Mouse (Mus musculus) kidney, postnatal 36 days (tissue): ENCODE results near the gene Frmd4b.

ENCODE experiments used
- DNase-seq, 2 experiments: peaks; one replicate each; pipeline ENCODE4 v3.0.0; 2021 to 2022; ENCODE audit warnings: mixed read lengths in 2 of 2

Frmd4b gene

DNA sequence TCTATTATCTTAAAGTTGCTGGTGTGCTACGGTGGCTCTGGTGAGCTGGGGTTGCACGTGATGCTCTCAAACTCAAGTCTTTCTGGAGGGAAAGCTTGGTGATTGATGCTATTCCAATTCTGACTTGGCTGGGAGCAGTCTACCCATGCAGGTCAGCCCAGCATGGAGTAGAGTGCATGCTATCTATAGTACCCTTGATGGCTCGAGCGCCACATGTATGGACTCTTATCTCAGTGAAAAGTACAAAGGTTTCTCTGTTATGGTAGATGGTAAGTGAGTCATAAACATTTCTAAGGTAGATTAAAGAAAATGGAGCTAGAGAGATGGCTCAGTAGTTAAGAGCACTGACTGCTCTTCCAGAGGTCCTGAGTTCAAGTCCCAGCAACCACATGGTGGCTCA lies 374.8 kb downstream of the Frmd4b start:
- no peak for DNase-seq

- no peak for DNase-seq
Observed at GRCm38 (mm10) chr6:97240092-97240491, 377.2 kb downstream of the Frmd4b start.

DNA sequence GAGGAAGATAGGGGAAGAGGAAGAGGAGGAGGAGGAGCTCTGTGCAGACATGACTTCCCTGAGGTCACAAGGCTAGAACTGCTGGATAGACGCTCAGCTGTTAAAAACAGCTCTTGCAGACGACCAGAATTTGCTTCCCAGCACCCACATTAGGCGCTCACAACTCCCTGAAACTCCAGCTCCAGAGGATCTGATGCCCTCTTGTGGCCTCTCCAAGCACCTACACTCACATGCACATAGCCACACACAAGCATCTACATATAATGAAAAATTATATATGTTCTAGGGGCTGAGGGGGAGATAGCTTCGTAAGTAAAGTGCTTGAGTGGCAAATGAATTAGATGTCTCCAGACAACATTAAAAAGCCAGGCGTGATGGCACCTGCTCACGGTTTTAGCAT lies 378.0 kb downstream of the Frmd4b start:
- DNase-seq: no peak
